Mouse (Mus musculus) lung, embryonic 14.5 days (tissue): Measurements from ENCODE around the gene Farp2. TPM values are rescaled to one million over a fixed set of nuclear protein-coding genes. Genes with fewer than 3 reads are reported as not detected.

Experiments
- ATAC-seq: fragments of 200-750 bp; cut with Nextera tagmentation; 2 replicates; pipeline ENCODE4 v1.8.0; 2017; ENCODE audit warnings: mild to moderate bottlenecking, moderate TSS enrichment, moderate library complexity; ENCODE audit not compliant: insufficient read depth
- DNase-seq: peaks from one replicate; pipeline ENCODE4 v3.0.0-alpha.2; 2015
- H3K27ac ChIP-seq: fragments of 300-500 bp; sonication (generic); 2 replicates; pipeline ENCODE4 v1.5.1; 2014; ENCODE audit warnings: low read depth, mild to moderate bottlenecking, moderate library complexity
- H3K27me3 ChIP-seq: fragments of 300-500 bp; sonication (generic); 2 replicates; pipeline ENCODE4 v1.6.1; 2014; ENCODE audit warnings: low read length, control low read depth; ENCODE audit not compliant: insufficient read depth
- H3K36me3 ChIP-seq: fragments of 300-500 bp; sonication (generic); 2 replicates; pipeline ENCODE4 v1.6.1; 2014; ENCODE audit warnings: control low read depth; ENCODE audit not compliant: insufficient read depth
- H3K4me1 ChIP-seq: fragments of 300-500 bp; sonication (generic); 2 replicates; pipeline ENCODE4 v1.6.1; 2014; ENCODE audit warnings: antibody characterized with exemption, control low read depth; ENCODE audit not compliant: insufficient read depth
- H3K4me2 ChIP-seq: fragments of 300-500 bp; sonication (generic); 2 replicates; pipeline ENCODE4 v1.6.1; 2014; ENCODE audit warnings: mild to moderate bottlenecking
- H3K4me3 ChIP-seq: fragments of 300-500 bp; sonication (generic); 2 replicates; pipeline ENCODE4 v1.5.1; 2014; ENCODE audit warnings: low read depth, low read length
- H3K9ac ChIP-seq: fragments of 300-500 bp; sonication (generic); 2 replicates; pipeline ENCODE4 v1.6.1; 2014
- H3K9me3 ChIP-seq: fragments of 300-500 bp; sonication (generic); 2 replicates; pipeline ENCODE4 v1.6.1; 2016; ENCODE audit warnings: low read depth, low read length, control low read depth
- CTCF ChIP-seq: IDR thresholded peaks from 2 replicates; pipeline ENCODE4 v1.5.1; 2016; ENCODE audit warnings: antibody characterized with exemption, low read depth
- polyA plus RNA-seq: library from polyadenylated mRNA; unstranded; fragments of >200 nt; fragmentation: Nextera tagmentation; extraction: Ambion mirVana; gene quantifications from 2 replicates; pipeline ENCODE4 v1.2.1, GENCODE M21; 2014

The Farp2 gene
- polyA plus RNA-seq, 1 experiment from 2014 or later, result 6.8 TPM

DNA sequence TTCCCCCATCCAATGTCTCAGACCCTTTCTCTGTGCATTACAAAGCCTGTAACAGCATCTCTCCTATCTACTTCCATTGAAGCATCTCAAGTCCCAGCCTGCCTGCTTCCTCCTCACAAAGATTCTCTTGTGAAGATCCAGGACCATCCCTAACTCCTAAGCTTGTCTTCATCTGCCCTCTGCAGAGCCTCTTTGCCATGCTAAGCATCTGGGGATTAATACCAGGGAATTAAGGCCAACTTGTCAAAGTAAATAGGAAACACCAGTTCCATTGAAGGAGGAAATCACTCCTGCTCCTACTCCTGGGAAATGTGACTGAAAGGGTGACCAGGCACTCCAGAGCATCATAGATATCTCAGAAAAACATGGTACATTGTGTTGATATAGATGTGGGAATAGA is 158.1 kb downstream of the Farp2 start:
- H3K4me2 ChIP-seq, result no peak overlapping the region
- ATAC-seq (no peak), DNase-seq (no peak)
- H3K4me1 ChIP-seq, result no peaks in the 10 kb centered on the region
- H3K9me3 ChIP-seq, result no peaks in the 10 kb centered on the region
- no peak for TF ChIP-seq CTCF
- H3K27me3 ChIP-seq, result no peaks in the 10 kb centered on the region
- H3K4me3 ChIP-seq, result no peak overlapping the region
- no peaks in the 10 kb centered on the region for H3K36me3 ChIP-seq
- H3K9ac ChIP-seq, result no peak overlapping the region
- H3K27ac ChIP-seq, result no peak overlapping the region

Other genes with a start within 250 kb of the Farp2 start
- 27.1 and 28.2 TPM in 2 replicates for gene Mterf4, start 206.2 kb upstream of the Farp2 start, polyA plus RNA-seq
- gene Ppp1r7, start 169.2 kb upstream of the Farp2 start, polyA plus RNA-seq, result 69.5 and 76.5 TPM in 2 replicates
- gene Pask, start 168.6 kb upstream of the Farp2 start, polyA plus RNA-seq, result 20.0 and 20.9 TPM in 2 replicates
- 0.08 and 0.51 TPM in 2 replicates for gene Ano7, start 138.1 kb upstream of the Farp2 start, polyA plus RNA-seq
- 153 and 160 TPM in 2 replicates for gene Hdlbp, start 33.3 kb upstream of the Farp2 start, polyA plus RNA-seq
- gene Stk25, start 146.6 kb downstream of the Farp2 start, polyA plus RNA-seq, result 180 and 181 TPM in 2 replicates
- gene Bok, start 173.6 kb downstream of the Farp2 start, polyA plus RNA-seq, result 81.4 and 90.1 TPM in 2 replicates
- 92.2 and 94.0 TPM in 2 replicates for gene Atg4b, start 239.4 kb downstream of the Farp2 start, polyA plus RNA-seq
- 48.4 and 52.7 TPM in 2 replicates for gene Thap4, start 242.8 kb downstream of the Farp2 start, polyA plus RNA-seq